Mouse (Mus musculus) urinary bladder, postnatal 4 days (tissue): ENCODE measurements around the gene Fam181b.

ENCODE experiments used
- DNase-seq, 2 experiments: peaks; one replicate each; pipeline ENCODE4 v3.0.0; 2021 to 2022; ENCODE audit warnings: low spot score in 2 of 2

The Fam181b gene

GRCm38 (mm10) chr7:93079785-93080730, at the start of gene Fam181b:
Gene Fam181b (plus strand): TSS chr7:93079865.
- DNase-seq, result peak; percentile 63 to 65

GRCm38 (mm10) chr7:93037763-93038471, 41.7 kb upstream of the Fam181b start:
- DNase-seq, result no peak

- DNase-seq, result no peak
These were observed 41.2 kb upstream of the Fam181b start for GRCm38 (mm10) chr7:93038472-93038828.

GRCm38 (mm10) chr7:93039542-93039941, 40.1 kb upstream of the Fam181b start:
- DNase-seq, result no peak

GRCm38 (mm10) chr7:93044359-93044758, 35.3 kb upstream of the Fam181b start:
- no peak for DNase-seq

GRCm38 (mm10) chr7:93044788-93045187, 34.9 kb upstream of the Fam181b start:
- DNase-seq, result no peak

- DNase-seq, result no peak
These were observed 18.8 kb upstream of the Fam181b start for GRCm38 (mm10) chr7:93060831-93061230.

GRCm38 (mm10) chr7:93061747-93062146, 17.9 kb upstream of the Fam181b start:
- no peak for DNase-seq

- DNase-seq, result no peak
These were observed 17.5 kb upstream of the Fam181b start for GRCm38 (mm10) chr7:93062189-93062588.

GRCm38 (mm10) chr7:93067464-93068015, 12.1 kb upstream of the Fam181b start:
- DNase-seq, result no peak

- no peak for DNase-seq
These were observed 3.2 kb upstream of the Fam181b start for GRCm38 (mm10) chr7:93076435-93076960.

- DNase-seq, result no peak
These were observed 263 bp upstream of the Fam181b start for GRCm38 (mm10) chr7:93079420-93079784.

- DNase-seq, result no peak
These were observed 1.2 kb downstream of the Fam181b start for GRCm38 (mm10) chr7:93080731-93081430.

- peak in 1 of 2 experiments; percentile 26 for DNase-seq
These were observed 13.8 kb downstream of the Fam181b start for GRCm38 (mm10) chr7:93093371-93094058.

GRCm38 (mm10) chr7:93095511-93095910, 15.8 kb downstream of the Fam181b start:
- no peak for DNase-seq

GRCm38 (mm10) chr7:93104776-93105340, 25.2 kb downstream of the Fam181b start:
- DNase-seq, result no peak

GRCm38 (mm10) chr7:93110370-93110965, 30.8 kb downstream of the Fam181b start:
- no peak for DNase-seq

- DNase-seq, result no peak
These were observed 31.4 kb downstream of the Fam181b start for GRCm38 (mm10) chr7:93111056-93111455.

- no peak for DNase-seq
These were observed 37.9 kb downstream of the Fam181b start for GRCm38 (mm10) chr7:93117561-93117960.

GRCm38 (mm10) chr7:93123936-93124335, 44.3 kb downstream of the Fam181b start:
- no peak for DNase-seq
